Mouse (Mus musculus): ENCODE measurements around the gene Olfr523. TPM values are rescaled to one million over a fixed set of nuclear protein-coding genes. Genes with fewer than 3 reads are reported as not detected.

The Olfr523 gene
- polyA plus RNA-seq, 1 experiment from 2014 or later, result not detected

GRCm38 (mm10) chr7:140144550-140144949 is 28.5 kb upstream of the Olfr523 start:
- Histone ChIP-seq H3K4me2 (no peak overlapping the region), H3K9ac (no peak overlapping the region), H3K4me1 (replicated peaks) (no peaks in the 10 kb centered on the region), H3K27me3 (no peaks in the 10 kb centered on the region), H3K36me3 (peaks cover 17% of the 10 kb centered on the region), H3K27ac (no peak overlapping the region), H3K4me3 (no peak overlapping the region), H3K9me3 (no peaks in the 10 kb centered on the region)
- WGBS, result 88% methylated on average over 4 of the region's 4 CpGs
- no peak for ATAC-seq (ENCODE audit: low FRiP score)

GRCm38 (mm10) chr7:140153383-140153782 is 19.6 kb upstream of the Olfr523 start:
- Histone ChIP-seq H3K36me3 (0 out of 2 replicates have a peak, but pooled peaks cover 9% of the 10 kb centered on the region), H3K9ac (peak overlapping the region; percentile 79), H3K4me2 (peak overlapping the region; percentile 69), H3K4me1 (replicated peaks) (peaks cover 28% of the 10 kb centered on the region), H3K27ac (0 out of 2 replicates have a peak overlapping the region, but pooled peaks have one; percentile 83), H3K27me3 (peaks cover 25% of the 10 kb centered on the region; the same call in 1 of the 2 replicates), H3K4me3 (peak overlapping the region; percentile 48), H3K9me3 (no peaks in the 10 kb centered on the region)
- ATAC-seq (ENCODE audit: low FRiP score), result peak; percentile 44
- WGBS, result 5% methylated on average over 28 of the region's 28 CpGs

- H3K4me3 ChIP-seq, result peak overlapping the region; percentile 48
- 13% methylated on average over 4 of the region's 4 CpGs for WGBS
Measured at GRCm38 (mm10) chr7:140153829-140154217, 19.2 kb upstream of the Olfr523 start.

GRCm38 (mm10) chr7:140154218-140154927 is 18.6 kb upstream of the Olfr523 start, which contains the start of gene Sprn:
TSS of gene Sprn (minus strand) at chr7:140154877.
- Histone ChIP-seq H3K4me3 (peak within 1 kb of the TSS; percentile 48), H3K27ac (peak within 1 kb of the TSS; percentile 83), H3K27me3 (peaks cover 25% of the 10 kb centered on the region; the same call in 1 of the 2 replicates), H3K9ac (peak within 1 kb of the TSS; percentile 79), H3K36me3 (0 out of 2 replicates have a peak, but pooled peaks cover 9% of the 10 kb centered on the region), H3K9me3 (no peaks in the 10 kb centered on the region), H3K4me1 (replicated peaks) (peaks cover 28% of the 10 kb centered on the region), H3K4me2 (peak within 1 kb of the TSS; percentile 69)
- ATAC-seq (ENCODE audit: low FRiP score), result peak; percentile 75
- 2% methylated on average over 28 of the region's 28 CpGs for WGBS

More at GRCm38 (mm10) chr7:140153829-140154217, 19.2 kb upstream of the Olfr523 start:
- no peaks in the 10 kb centered on the region for H3K9me3 ChIP-seq
- H3K4me2 ChIP-seq, result peak overlapping the region; percentile 69
- peaks cover 28% of the 10 kb centered on the region for H3K4me1 ChIP-seq (replicated peaks)
- H3K27ac ChIP-seq, result peak overlapping the region; percentile 83
- H3K27me3 ChIP-seq, result peaks cover 25% of the 10 kb centered on the region; the same call in 1 of the 2 replicates
- H3K9ac ChIP-seq, result peak overlapping the region; percentile 79
- 0 out of 2 replicates have a peak, but pooled peaks cover 9% of the 10 kb centered on the region for H3K36me3 ChIP-seq
- ATAC-seq (ENCODE audit: low FRiP score), result peak; percentile 31

- Histone ChIP-seq H3K4me1 (replicated peaks) (peaks cover under 1% of the 10 kb centered on the region), H3K27ac (no peak overlapping the region), H3K9ac (no peak overlapping the region), H3K4me3 (no peak overlapping the region), H3K4me2 (no peak overlapping the region), H3K9me3 (no peaks in the 10 kb centered on the region), H3K36me3 (no peaks in the 10 kb centered on the region), H3K27me3 (0 out of 2 replicates have a peak, but pooled peaks cover 7% of the 10 kb centered on the region)
- ATAC-seq (ENCODE audit: low FRiP score), result no peak
- 80% methylated on average over 3 of the region's 3 CpGs for WGBS
Measured at GRCm38 (mm10) chr7:140160363-140160762, 12.7 kb upstream of the Olfr523 start.

- Histone ChIP-seq H3K4me2 (no peak within 1 kb of the TSS), H3K4me1 (replicated peaks) (no peaks in the 10 kb centered on the region), H3K4me3 (no peak within 1 kb of the TSS), H3K9me3 (no peaks in the 10 kb centered on the region), H3K36me3 (no peaks in the 10 kb centered on the region), H3K27ac (no peak within 1 kb of the TSS), H3K9ac (no peak within 1 kb of the TSS), H3K27me3 (no peaks in the 10 kb centered on the region)
- no peak for ATAC-seq (ENCODE audit: low FRiP score)
- WGBS, result 75% methylated on average over 7 of the region's 7 CpGs
Measured at GRCm38 (mm10) chr7:140164664-140165063, 8.4 kb upstream of the Olfr523 start, which contains the start of gene Olfr522. TSS of gene Olfr522 (minus strand) at chr7:140164764.

- Histone ChIP-seq H3K36me3 (no peaks in the 10 kb centered on the region), H3K27me3 (no peaks in the 10 kb centered on the region), H3K27ac (no peak overlapping the region), H3K4me1 (replicated peaks) (no peaks in the 10 kb centered on the region), H3K9me3 (no peaks in the 10 kb centered on the region), H3K9ac (no peak overlapping the region), H3K4me3 (no peak overlapping the region), H3K4me2 (no peak overlapping the region)
- no peak for ATAC-seq (ENCODE audit: low FRiP score)
- WGBS, result 78% methylated on average over 1 of the region's 1 CpGs
Measured at GRCm38 (mm10) chr7:140167950-140168349, 5.1 kb upstream of the Olfr523 start.

GRCm38 (mm10) chr7:140169386-140169785 is 3.6 kb upstream of the Olfr523 start:
- H3K9me3 ChIP-seq, result no peaks in the 10 kb centered on the region
- H3K4me3 ChIP-seq, result no peak overlapping the region
- WGBS, result 83% methylated on average over 4 of the region's 4 CpGs
- no peak for ATAC-seq (ENCODE audit: low FRiP score)
- no peak overlapping the region for H3K4me2 ChIP-seq
- H3K9ac ChIP-seq, result no peak overlapping the region
- no peaks in the 10 kb centered on the region for H3K4me1 ChIP-seq (replicated peaks)
- H3K36me3 ChIP-seq, result no peaks in the 10 kb centered on the region
- no peak overlapping the region for H3K27ac ChIP-seq
- H3K27me3 ChIP-seq, result no peaks in the 10 kb centered on the region

GRCm38 (mm10) chr7:140170863-140171262 is 2.2 kb upstream of the Olfr523 start:
- WGBS, result 95% methylated on average over 3 of the region's 3 CpGs
- no peak for ATAC-seq (ENCODE audit: low FRiP score)
- H3K27me3 ChIP-seq, result no peaks in the 10 kb centered on the region
- no peaks in the 10 kb centered on the region for H3K36me3 ChIP-seq
- no peak overlapping the region for H3K27ac ChIP-seq
- H3K4me1 ChIP-seq (replicated peaks), result no peaks in the 10 kb centered on the region
- H3K4me2 ChIP-seq, result no peak overlapping the region
- H3K9ac ChIP-seq, result no peak overlapping the region
- no peaks in the 10 kb centered on the region for H3K9me3 ChIP-seq
- no peak overlapping the region for H3K4me3 ChIP-seq

GRCm38 (mm10) chr7:140179176-140179575 is 6.2 kb downstream of the Olfr523 start:
- WGBS, result 86% methylated on average over 2 of the region's 2 CpGs
- Histone ChIP-seq H3K9me3 (no peaks in the 10 kb centered on the region), H3K4me3 (no peak overlapping the region), H3K36me3 (no peaks in the 10 kb centered on the region), H3K4me1 (replicated peaks) (no peaks in the 10 kb centered on the region), H3K4me2 (no peak overlapping the region), H3K9ac (no peak overlapping the region), H3K27me3 (no peaks in the 10 kb centered on the region), H3K27ac (no peak overlapping the region)
- no peak for ATAC-seq (ENCODE audit: low FRiP score)

- ATAC-seq (ENCODE audit: low FRiP score), result no peak
- H3K27me3 ChIP-seq, result no peaks in the 10 kb centered on the region
- H3K27ac ChIP-seq, result no peak overlapping the region
- no peak overlapping the region for H3K9ac ChIP-seq
- no peak overlapping the region for H3K4me2 ChIP-seq
- WGBS, result 79% methylated on average over 2 of the region's 2 CpGs
- no peaks in the 10 kb centered on the region for H3K9me3 ChIP-seq
- no peak overlapping the region for H3K4me3 ChIP-seq
- no peaks in the 10 kb centered on the region for H3K4me1 ChIP-seq (replicated peaks)
- no peaks in the 10 kb centered on the region for H3K36me3 ChIP-seq
Measured at GRCm38 (mm10) chr7:140180692-140181091, 7.7 kb downstream of the Olfr523 start.

GRCm38 (mm10) chr7:140184206-140184605 is 11.2 kb downstream of the Olfr523 start:
- H3K4me2 ChIP-seq, result no peak overlapping the region
- no peaks in the 10 kb centered on the region for H3K27me3 ChIP-seq
- 90% methylated on average over 4 of the region's 4 CpGs for WGBS
- H3K4me3 ChIP-seq, result no peak overlapping the region
- H3K9me3 ChIP-seq, result no peaks in the 10 kb centered on the region
- H3K36me3 ChIP-seq, result no peaks in the 10 kb centered on the region
- H3K27ac ChIP-seq, result no peak overlapping the region
- H3K9ac ChIP-seq, result no peak overlapping the region
- ATAC-seq (ENCODE audit: low FRiP score), result no peak
- H3K4me1 ChIP-seq (replicated peaks), result no peaks in the 10 kb centered on the region

Measured in hindbrain, embryonic 13.5 days (tissue).